33 mouse cellular contexts compared by ENCODE assay signal in genomic region chr15:90305051-90305450, GRCm38 (mm10).
A peak's percentile ranks its signal among the peaks of the same experiment; 100 is the strongest.
DNase-seq lines count a peak whose midpoint lies in the region; ATAC-seq lines count a peak whose summit lies in the region.
"Had no signal": no experiment of that assay in that cellular context is flagged by ENCODE, and none has a peak within 500 bp of the region (broad histone marks: within the 10 kb centered on the region; RNA-seq: fewer than 3 reads in every experiment).

No protein-coding gene starts in this region.

- H3K4me2 ChIP-seq in heart, embryonic 11.5 days = no peak overlapping the region
- H3K4me2 ChIP-seq: embryonic facial prominence, embryonic 12.5 days; forebrain, embryonic 15.5 days; heart, embryonic 13.5 days; hindbrain, embryonic 12.5 days; intestine, embryonic 15.5 days; liver, embryonic 12.5 days; midbrain, embryonic 12.5 days; neural tube, embryonic 12.5 days had no signal

- no peak overlapping the region for H3K9ac ChIP-seq in heart, embryonic 11.5 days (ENCODE audit: low read depth, low read length)
- H3K9ac ChIP-seq: embryonic facial prominence, embryonic 12.5 days; forebrain, embryonic 15.5 days; heart, embryonic 13.5 days; hindbrain, embryonic 12.5 days; intestine, embryonic 15.5 days; liver, embryonic 12.5 days; liver, postnatal 0 days; midbrain, embryonic 12.5 days; neural tube, embryonic 12.5 days had no signal

- no peak for ATAC-seq in heart, embryonic 11.5 days (replicated peaks; ENCODE audit: insufficient number of reproducible peaks, low FRiP score, low TSS enrichment)
- ATAC-seq: forebrain, embryonic 15.5 days; hindbrain, postnatal 0 days; intestine, embryonic 15.5 days; liver, embryonic 12.5 days; liver, postnatal 0 days had no signal

- no peaks in the 10 kb centered on the region for H3K27me3 ChIP-seq in heart, embryonic 11.5 days (ENCODE audit: control insufficient read depth, insufficient read depth, low read length)
- H3K27me3 ChIP-seq: embryonic facial prominence, embryonic 12.5 days; forebrain, embryonic 15.5 days; heart, embryonic 13.5 days; hindbrain, embryonic 12.5 days; intestine, embryonic 15.5 days; liver, embryonic 12.5 days; megakaryocyte, embryonic 14.5 days; midbrain, embryonic 12.5 days; neural tube, embryonic 12.5 days had no signal

- no peak overlapping the region for H3K27ac ChIP-seq in heart, embryonic 11.5 days (ENCODE audit: low read depth, low read length)
- H3K27ac ChIP-seq: embryonic facial prominence, embryonic 12.5 days; forebrain, embryonic 10.5 days; forebrain, embryonic 15.5 days; heart, adult 2 months; heart, embryonic 13.5 days; hindbrain, embryonic 12.5 days; hindbrain, postnatal 0 days; intestine, embryonic 15.5 days; liver, embryonic 12.5 days; midbrain, embryonic 12.5 days; neural tube, embryonic 12.5 days; stomach, postnatal 0 days had no signal

- H3K4me3 ChIP-seq in heart, embryonic 11.5 days (ENCODE audit: low read depth, low read length) = no peak overlapping the region
- H3K4me3 ChIP-seq: embryonic facial prominence, embryonic 12.5 days; forebrain, embryonic 10.5 days; forebrain, embryonic 15.5 days; heart, adult 2 months; heart, embryonic 13.5 days; hindbrain, embryonic 12.5 days; intestine, embryonic 15.5 days; liver, embryonic 12.5 days; megakaryocyte, embryonic 14.5 days; midbrain, embryonic 12.5 days; myocyte; neural tube, embryonic 12.5 days had no signal

- peak; percentile 16 for DNase-seq in heart, postnatal 4 days
- peak; percentile 11 to 51 for DNase-seq in left cerebral cortex, adult 18-20 months (ENCODE audit: low spot score in 2 of 2)
- DNase-seq in left cerebral cortex, postnatal 10 days (ENCODE audit: extremely low spot score in 1 of 2, low spot score in 2 of 2) = no peak
- peak; percentile 6 for DNase-seq in ovary, postnatal 36 days (ENCODE audit: low spot score)
- DNase-seq in ovary, postnatal 14 days (ENCODE audit: low spot score) = no peak
- DNase-seq: adrenal gland, adult 8-10 months; B cell, adult 2 months; cerebellum, adult 11 months; cerebellum, adult 9-10 months; cerebellum, postnatal 36 days; gastrocnemius, postnatal 25 days; heart, adult 2 months; kidney, adult 2 months; layer of hippocampus, adult 9-11 months; left cerebral cortex, postnatal 4 days; liver, postnatal 0 days; lung, postnatal 36 days; thymus, adult 18-20 months; thymus, postnatal 25 days had no signal

- 83% methylated on average over 3 of the region's 3 CpGs for WGBS in heart, embryonic 11.5 days (ENCODE audit: insufficient replicate concordance)

- H3K36me3 ChIP-seq in heart, embryonic 11.5 days (ENCODE audit: control insufficient read depth, insufficient read depth, low read length) = no peaks in the 10 kb centered on the region
- H3K36me3 ChIP-seq: embryonic facial prominence, embryonic 12.5 days; forebrain, embryonic 10.5 days; forebrain, embryonic 15.5 days; heart, embryonic 13.5 days; hindbrain, embryonic 12.5 days; intestine, embryonic 15.5 days; liver, embryonic 12.5 days; midbrain, embryonic 12.5 days; neural tube, embryonic 12.5 days had no signal

- H3K4me1 ChIP-seq in heart, embryonic 11.5 days (ENCODE audit: control insufficient read depth, insufficient read depth, low read length) = no peaks in the 10 kb centered on the region
- H3K4me1 ChIP-seq: embryonic facial prominence, embryonic 12.5 days; forebrain, embryonic 15.5 days; hindbrain, embryonic 12.5 days; intestine, embryonic 15.5 days; liver, embryonic 12.5 days; megakaryocyte, embryonic 14.5 days; neural tube, embryonic 12.5 days had no signal

- H3K9me3 ChIP-seq in heart, embryonic 11.5 days (replicated peaks; ENCODE audit: control insufficient read depth, low read length) = no peaks in the 10 kb centered on the region
- H3K9me3 ChIP-seq: embryonic facial prominence, embryonic 12.5 days; forebrain, embryonic 10.5 days; forebrain, embryonic 15.5 days; heart, embryonic 13.5 days; hindbrain, embryonic 12.5 days; intestine, embryonic 15.5 days; liver, embryonic 12.5 days; megakaryocyte, embryonic 14.5 days; midbrain, embryonic 12.5 days; neural tube, embryonic 12.5 days had no signal

- intact Hi-C loops in left cerebral cortex, postnatal 10 days (cut with DNase I) = no loop called here

Comparison
In these comparisons a context has a peak if more than half of its experiments do, and no peak if none do; other contexts are left out.
1. DNase-seq: peak in heart, postnatal 4 days (single experiment), left cerebral cortex, adult 18-20 months (2 of 2) and ovary, postnatal 36 days (single experiment); none in left cerebral cortex, postnatal 10 days (0 of 2) and ovary, postnatal 14 days (single experiment).